Mouse (Mus musculus): ENCODE measurements around the gene Sh2d6.

DNA sequence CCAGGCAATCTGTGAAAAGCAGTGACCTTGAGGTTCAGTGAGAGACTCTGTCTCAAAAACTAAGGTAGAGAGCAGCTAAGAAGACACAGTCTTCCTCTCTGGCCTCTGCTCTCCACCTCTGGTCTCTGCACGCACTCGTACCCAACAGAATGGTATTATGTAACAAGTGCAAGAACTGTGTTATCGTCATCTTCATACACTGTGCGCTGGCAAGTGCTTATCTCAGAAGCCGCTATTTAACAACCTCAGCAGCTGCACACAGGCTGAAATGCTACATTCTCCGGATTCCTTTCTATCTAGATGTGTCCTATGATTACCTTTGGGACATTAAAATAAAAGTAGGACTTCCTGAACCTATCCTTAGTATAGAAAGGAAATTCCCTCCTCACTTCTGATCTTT is 28.6 kb downstream of the Sh2d6 start:
- no peak for TF ChIP-seq CTCF (IDR thresholded peaks at IDR 0.05; ENCODE audit: borderline replicate concordance, insufficient read depth, low read length)
- TF ChIP-seq POLR2A (IDR thresholded peaks at IDR 0.05; ENCODE audit: low read depth, low read length) = no peak

Data from embryonic fibroblast, embryonic 13.5 days (primary cell).